ENCODE assay signal across 9 mouse cellular contexts in the genomic region with DNA sequence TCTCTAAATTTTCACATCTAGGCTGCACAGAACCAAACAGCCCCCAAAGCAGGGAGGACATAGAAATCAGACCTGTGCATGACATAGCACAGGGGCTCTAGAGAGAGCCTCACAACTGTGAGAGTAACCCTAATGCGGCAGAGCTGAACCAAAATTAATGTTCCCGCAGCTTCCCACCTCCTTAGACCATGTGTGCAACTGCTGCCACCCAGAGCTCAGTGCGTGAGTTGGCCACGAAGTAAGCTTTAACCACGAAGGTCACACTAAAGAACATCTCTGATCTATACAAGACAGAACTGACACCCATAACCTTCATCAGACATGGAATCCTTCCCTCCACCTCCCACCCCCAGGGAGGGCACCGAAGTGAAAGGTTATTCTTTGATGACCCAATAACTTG. TPM values are rescaled to one million over a fixed set of nuclear protein-coding genes. Genes with fewer than 3 reads are reported as not detected.
DNase-seq lines count a peak whose midpoint lies in the region; ATAC-seq lines count a peak whose summit lies in the region.
"Had no signal": no experiment of that assay in that cellular context is flagged by ENCODE, and none has a peak within 500 bp of the region (broad histone marks: within the 10 kb centered on the region; RNA-seq: fewer than 3 reads in every experiment).

No protein-coding gene starts in this region.

- H3K4me3 ChIP-seq in heart, embryonic 13.5 days = no peak overlapping the region
- H3K4me3 ChIP-seq in midbrain, embryonic 16.5 days (ENCODE audit: low read depth, low read length) = no peak overlapping the region
- no peak overlapping the region for H3K4me3 ChIP-seq in midbrain, embryonic 10.5 days
- no peak overlapping the region for H3K4me3 ChIP-seq in stomach, embryonic 15.5 days (replicated peaks)

- 77% methylated on average over 6 of the region's 6 CpGs for WGBS in heart, embryonic 13.5 days
- WGBS in midbrain, embryonic 16.5 days = 83% methylated on average over 6 of the region's 6 CpGs
- WGBS in midbrain, embryonic 10.5 days = 92% methylated on average over 6 of the region's 6 CpGs
- 60% methylated on average over 6 of the region's 6 CpGs for WGBS in stomach, embryonic 15.5 days

- intact Hi-C loops in heart, postnatal 36 days (cut with DNase I) = loop anchor here (2.0 to 5.0 kb wide), 2 partner anchors 80 to 163 kb away; no protein-coding TSS in a partner anchor

- ATAC-seq in heart, embryonic 13.5 days (ENCODE audit: extremely low read depth, insufficient number of reproducible peaks, low FRiP score, low TSS enrichment) = no peak
- 0 out of 2 replicates have a peak, but pooled peaks have one; percentile 28 for ATAC-seq in midbrain, embryonic 16.5 days
- ATAC-seq in erythroblast, adult 5-6 weeks (replicated peaks; ENCODE audit: low FRiP score, poor library complexity, severe bottlenecking) = 0 out of 2 replicates have a peak, but pooled peaks have one; percentile 35
- ATAC-seq in stomach, embryonic 15.5 days (ENCODE audit: insufficient read depth, low FRiP score, low read depth) = no peak

- peak overlapping the region; percentile 79 for H3K27ac ChIP-seq in heart, embryonic 13.5 days (replicated peaks)
- no peak overlapping the region for H3K27ac ChIP-seq in midbrain, embryonic 16.5 days (ENCODE audit: low read length)
- no peak overlapping the region for H3K27ac ChIP-seq in midbrain, embryonic 10.5 days (replicated peaks)
- 0 out of 2 replicates have a peak overlapping the region, but pooled peaks have one; percentile 85 for H3K27ac ChIP-seq in stomach, embryonic 15.5 days
- H3K27ac ChIP-seq: macrophage had no signal

- no peak overlapping the region for H3K4me2 ChIP-seq in heart, embryonic 13.5 days
- no peak overlapping the region for H3K4me2 ChIP-seq in midbrain, embryonic 16.5 days (ENCODE audit: low read length)
- H3K4me2 ChIP-seq in stomach, embryonic 15.5 days = no peak overlapping the region

- H3K9ac ChIP-seq in heart, embryonic 13.5 days = no peak overlapping the region
- no peak overlapping the region for H3K9ac ChIP-seq in midbrain, embryonic 16.5 days (ENCODE audit: low read depth, low read length)
- no peak overlapping the region for H3K9ac ChIP-seq in stomach, embryonic 15.5 days

- DNase-seq in heart, postnatal 36 days = no peak
- no peak for DNase-seq in midbrain, embryonic 10.5 days (ENCODE audit: low spot score)
- DNase-seq in kidney, adult 9 months = no peak
- DNase-seq: layer of hippocampus, postnatal 36 days had no signal

- H3K36me3 ChIP-seq in heart, embryonic 13.5 days = peaks cover 18% of the 10 kb centered on the region
- peaks cover 4% of the 10 kb centered on the region; the same call in 1 of the 2 replicates for H3K36me3 ChIP-seq in midbrain, embryonic 16.5 days (ENCODE audit: control insufficient read depth, insufficient read depth, low read length)
- H3K36me3 ChIP-seq in midbrain, embryonic 10.5 days = peaks cover 11% of the 10 kb centered on the region; the same call in 1 of the 2 replicates
- no peaks in the 10 kb centered on the region for H3K36me3 ChIP-seq in stomach, embryonic 15.5 days

- no peaks in the 10 kb centered on the region for H3K27me3 ChIP-seq in heart, embryonic 13.5 days (replicated peaks)
- no peaks in the 10 kb centered on the region for H3K27me3 ChIP-seq in midbrain, embryonic 16.5 days (ENCODE audit: control insufficient read depth, insufficient read depth, low read depth, low read length)
- H3K27me3 ChIP-seq in midbrain, embryonic 10.5 days (ENCODE audit: low read depth, poor library complexity, severe bottlenecking) = no peaks in the 10 kb centered on the region
- no peaks in the 10 kb centered on the region for H3K27me3 ChIP-seq in stomach, embryonic 15.5 days (replicated peaks)

- no peaks in the 10 kb centered on the region for H3K9me3 ChIP-seq in heart, embryonic 13.5 days
- no peaks in the 10 kb centered on the region for H3K9me3 ChIP-seq in midbrain, embryonic 16.5 days (replicated peaks; ENCODE audit: control insufficient read depth, low read length, poor library complexity, severe bottlenecking)
- no peaks in the 10 kb centered on the region for H3K9me3 ChIP-seq in midbrain, embryonic 10.5 days (replicated peaks)
- no peaks in the 10 kb centered on the region for H3K9me3 ChIP-seq in stomach, embryonic 15.5 days

- H3K4me1 ChIP-seq in heart, embryonic 13.5 days = peaks cover 22% of the 10 kb centered on the region
- no peaks in the 10 kb centered on the region for H3K4me1 ChIP-seq in midbrain, embryonic 16.5 days (ENCODE audit: control insufficient read depth, insufficient read depth, low read length)
- H3K4me1 ChIP-seq in midbrain, embryonic 10.5 days = no peaks in the 10 kb centered on the region
- H3K4me1 ChIP-seq in stomach, embryonic 15.5 days = peaks cover 8% of the 10 kb centered on the region

RNA-seq across cellular contexts. Expression of a gene that starts 55.9 kb away (rescaled TPM):
- polyA plus RNA-seq in heart, embryonic 13.5 days (2015; fragmentation: Nextera tagmentation; extraction: Ambion mirVana) = 23.1 and 26.3 TPM in 2 replicates
- 10 to 100 TPM in 1 of 2 experiments, 1 to 10 TPM in 1; 9.0 to 10.9 TPM for total RNA-seq in heart, postnatal 36 days (2021)
- polyA plus RNA-seq in midbrain, embryonic 16.5 days (2015; fragmentation: Nextera tagmentation; extraction: Ambion mirVana) = 30.4 and 32.4 TPM in 2 replicates
- 45.7 and 47.2 TPM in 2 replicates for polyA plus RNA-seq in midbrain, embryonic 10.5 days (2016; fragmentation: Nextera tagmentation; extraction: Ambion mirVana)
- 2.9 and 3.1 TPM in 2 replicates for total RNA-seq in erythroblast, adult 5-6 weeks (2015; ENCODE audit: low replicate concordance)
- 8.5 and 8.7 TPM in 2 replicates for total RNA-seq in erythroblast, adult 5-6 weeks (2017; ENCODE audit: low replicate concordance)
- polyA plus RNA-seq in stomach, embryonic 15.5 days (2015; fragmentation: Nextera tagmentation; extraction: Ambion mirVana) = 39.4 and 40.5 TPM in 2 replicates

RNA-seq across cellular contexts. Expression of a gene that starts 59.6 kb away (rescaled TPM):
- 30.9 and 36.5 TPM in 2 replicates for polyA plus RNA-seq in heart, embryonic 13.5 days (2015; fragmentation: Nextera tagmentation; extraction: Ambion mirVana)
- total RNA-seq in heart, postnatal 36 days (2021) = 10 to 100 TPM; 50.5 to 54.8 TPM
- polyA plus RNA-seq in midbrain, embryonic 16.5 days (2015; fragmentation: Nextera tagmentation; extraction: Ambion mirVana) = 52.7 and 56.4 TPM in 2 replicates
- 38.8 and 41.7 TPM in 2 replicates for polyA plus RNA-seq in midbrain, embryonic 10.5 days (2016; fragmentation: Nextera tagmentation; extraction: Ambion mirVana)
- total RNA-seq in erythroblast, adult 5-6 weeks (2015; ENCODE audit: low replicate concordance) = 10.4 and 12.5 TPM in 2 replicates
- 9.8 and 10.6 TPM in 2 replicates for total RNA-seq in erythroblast, adult 5-6 weeks (2017; ENCODE audit: low replicate concordance)
- 46.3 and 46.5 TPM in 2 replicates for polyA plus RNA-seq in stomach, embryonic 15.5 days (2015; fragmentation: Nextera tagmentation; extraction: Ambion mirVana)

RNA-seq across cellular contexts. Expression of a gene that starts 59.7 kb away (rescaled TPM):
- 4.1 and 4.2 TPM in 2 replicates for polyA plus RNA-seq in heart, embryonic 13.5 days (2015; fragmentation: Nextera tagmentation; extraction: Ambion mirVana)
- 1 to 10 TPM; 2.5 to 3.4 TPM for total RNA-seq in heart, postnatal 36 days (2021)
- polyA plus RNA-seq in midbrain, embryonic 16.5 days (2015; fragmentation: Nextera tagmentation; extraction: Ambion mirVana) = 6.2 and 7.3 TPM in 2 replicates
- 8.5 and 9.6 TPM in 2 replicates for polyA plus RNA-seq in midbrain, embryonic 10.5 days (2016; fragmentation: Nextera tagmentation; extraction: Ambion mirVana)
- total RNA-seq in erythroblast, adult 5-6 weeks (2015; ENCODE audit: low replicate concordance) = 1.5 and 3.6 TPM in 2 replicates
- 6.0 and 6.3 TPM in 2 replicates for total RNA-seq in erythroblast, adult 5-6 weeks (2017; ENCODE audit: low replicate concordance)
- polyA plus RNA-seq in stomach, embryonic 15.5 days (2015; fragmentation: Nextera tagmentation; extraction: Ambion mirVana) = 5.0 TPM in 2 replicates

Comparison
In these comparisons a context has a peak if more than half of its experiments do, and no peak if none do; other contexts are left out.
1. ATAC-seq: peak in midbrain, embryonic 16.5 days (single experiment) and erythroblast, adult 5-6 weeks (single experiment); none in heart, embryonic 13.5 days (single experiment) and stomach, embryonic 15.5 days (single experiment).
2. H3K27ac ChIP-seq: peak in heart, embryonic 13.5 days (single experiment) and stomach, embryonic 15.5 days (single experiment); none in midbrain, embryonic 16.5 days (single experiment) and midbrain, embryonic 10.5 days (single experiment).